Mouse (Mus musculus) liver, embryonic 14.5 days (tissue): ENCODE measurements around the gene Wnt1.

Experiments used
- CTCF ChIP-seq: IDR thresholded peaks from 2 replicates; pipeline ENCODE4 v1.5.1; 2016; ENCODE audit warnings: antibody characterized with exemption, low read depth, control low read depth
- EP300 ChIP-seq: IDR thresholded peaks from 2 replicates; pipeline ENCODE4 v1.6.1; 2016; ENCODE audit warnings: antibody characterized with exemption, low read depth

DNA sequence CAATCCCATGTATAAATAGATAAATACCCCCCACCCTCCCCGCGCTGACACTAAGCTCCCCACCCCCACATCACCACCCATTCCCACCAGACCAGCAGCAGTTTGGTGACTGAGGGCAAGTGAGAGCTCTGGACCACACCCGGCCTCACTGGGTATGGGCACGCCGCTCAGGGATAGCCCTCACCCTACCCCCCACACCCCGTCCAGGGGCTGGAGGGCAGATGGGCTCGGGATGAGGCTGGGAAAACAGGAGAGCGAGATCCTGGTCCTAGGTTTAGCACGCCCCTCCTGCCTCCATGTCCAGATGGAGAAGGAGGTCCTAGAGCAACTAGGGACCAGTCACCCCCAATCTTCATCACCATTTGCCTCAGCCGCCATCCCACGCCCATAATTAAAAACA is 43.6 kb downstream of the Wnt1 start:
- TF ChIP-seq CTCF (no peak), EP300 (no peak)
